Mouse (Mus musculus) adrenal gland, adult 10 weeks (tissue): Measurements from ENCODE around the gene Tmtc2. TPM values are rescaled to one million over a fixed set of nuclear protein-coding genes. Genes with fewer than 3 reads are reported as not detected.

Experiments
- polyA plus RNA-seq: library from polyadenylated mRNA; stranded (reverse); fragments of 350-450 nt; fragmentation: Illumina TruSeq; extraction: RNeasy Lipid Tissue Mini Kit (QIAGEN cat#74804); gene quantifications from one replicate; pipeline ENCODE4 v1.2.3, GENCODE M21; 2014; ENCODE audit warnings: low read depth, low replicate concordance

The Tmtc2 gene
- polyA plus RNA-seq: 9.0 TPM

DNA sequence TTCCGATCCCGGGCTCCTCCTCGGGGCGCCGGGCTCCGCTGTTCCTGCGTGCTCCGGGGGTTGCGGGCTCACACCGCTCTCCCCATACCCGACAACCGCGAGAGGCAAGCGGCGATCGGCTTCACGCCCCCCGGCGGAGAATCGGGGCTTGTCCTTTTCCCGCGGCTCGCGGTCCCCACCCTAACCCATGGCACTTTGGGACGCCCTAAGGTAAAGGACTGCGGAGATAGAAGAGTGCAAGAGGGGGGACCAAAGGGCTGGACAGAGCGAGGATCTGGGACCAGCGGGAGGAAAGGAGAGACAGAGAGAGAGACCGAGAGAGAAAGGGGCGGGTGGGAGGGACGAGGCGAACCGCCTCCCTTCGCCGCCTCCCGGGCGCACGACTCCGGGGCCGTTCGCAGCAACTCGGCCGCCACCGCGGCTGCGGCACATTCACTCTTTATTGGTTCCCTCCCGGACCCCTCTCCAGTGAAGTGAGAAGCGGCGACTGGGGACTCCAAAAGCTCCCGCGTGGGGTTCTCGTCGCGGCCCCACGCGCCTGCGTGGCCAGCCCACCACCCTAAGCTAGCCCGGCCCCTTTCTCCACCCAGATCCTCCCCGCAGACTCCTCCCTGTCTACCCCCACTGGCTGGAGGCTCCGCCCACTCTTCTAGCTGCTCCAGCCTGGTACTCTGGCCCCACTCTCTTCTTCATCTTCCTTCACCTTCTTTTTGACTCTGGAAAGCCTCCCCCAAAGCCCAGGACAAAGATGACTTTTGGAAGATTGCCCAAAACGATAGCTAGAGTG lies at the start of gene Tmtc2:
Gene Tmtc2, minus strand, starts transcription at position 544 of the 787 bp plus-strand sequence.

